Mouse (Mus musculus): ENCODE data around the gene Olig2. TPM values are rescaled to one million over a fixed set of nuclear protein-coding genes. Genes with fewer than 3 reads are reported as not detected.

Gene Olig2
- polyA plus RNA-seq, 1 experiment, result not detected

DNA sequence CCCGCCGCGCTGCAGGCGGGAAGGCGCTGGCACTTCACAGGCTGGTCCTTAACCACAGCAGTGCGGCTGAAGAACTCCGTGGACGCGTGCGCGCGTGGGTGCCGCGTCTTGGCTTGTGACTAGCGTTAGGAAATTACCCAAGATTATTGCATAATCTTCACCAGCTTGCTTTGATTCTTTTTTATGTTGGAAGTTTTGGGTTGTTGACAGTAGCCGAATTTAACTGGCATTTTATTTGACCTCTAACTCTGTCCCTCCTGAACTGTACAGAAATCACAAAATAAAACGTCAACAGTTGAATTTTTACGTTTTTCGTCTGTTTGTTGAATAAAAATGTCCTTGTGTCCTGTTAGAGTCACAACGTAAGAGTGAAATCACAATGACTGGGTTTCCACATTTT, 46.4 kb downstream of the Olig2 start:
- TF ChIP-seq POLR2A (IDR thresholded peaks at IDR 0.05; ENCODE audit: low read depth, low read length) (no peak), CTCF (IDR thresholded peaks at IDR 0.05; ENCODE audit: extremely low read depth, insufficient read length, insufficient replicate concordance, low read depth, low read length) (no peak)
- Histone ChIP-seq H3K4me3 (ENCODE audit: low read depth, low read length) (no peak overlapping the region), H3K36me3 (ENCODE audit: control insufficient read depth, insufficient read depth, low read length) (no peaks in the 10 kb centered on the region), H3K27me3 (ENCODE audit: control insufficient read depth, insufficient read depth, low read length) (peaks cover 36% of the 10 kb centered on the region), H3K4me1 (ENCODE audit: control insufficient read depth, insufficient read depth, insufficient read length, low read length) (no peaks in the 10 kb centered on the region; the same call in 1 of the 2 replicates), H3K27ac (ENCODE audit: insufficient read depth, low read depth, low read length) (no peak overlapping the region)
- 3% methylated on average over 20 of the region's 20 CpGs for WGBS

Other genes starting within 250 kb of the Olig2 start
- 16.4 and 28.4 TPM in 2 replicates for gene Synj1, start 214.1 kb upstream of the Olig2 start, polyA plus RNA-seq (2012; rRNA removed)
- gene Paxbp1, start 180.9 kb upstream of the Olig2 start, polyA plus RNA-seq (2012; rRNA removed), result 2.9 and 7.3 TPM in 2 replicates
- gene 4932438H23Rik, start 130.3 kb upstream of the Olig2 start, polyA plus RNA-seq (2012; rRNA removed), result 0.71 and 1.6 TPM in 2 replicates
- 0.09 TPM in 1 of 2 replicates, not detected in the other for gene Olig1, start 44.3 kb downstream of the Olig2 start, polyA plus RNA-seq (2012; rRNA removed)
- 12.6 and 25.3 TPM in 2 replicates for gene Ifnar2, start 147.3 kb downstream of the Olig2 start, polyA plus RNA-seq (2012; rRNA removed)
- gene Gm21970, start 166.3 kb downstream of the Olig2 start, polyA plus RNA-seq (2012; rRNA removed), result not detected in 2 replicates
- 16.8 and 51.2 TPM in 2 replicates for gene Il10rb, start 180.7 kb downstream of the Olig2 start, polyA plus RNA-seq (2012; rRNA removed)